Mouse (Mus musculus) adrenal gland, postnatal 36 days (tissue): ENCODE measurements around the gene Rbms1. TPM values are rescaled to one million over a fixed set of nuclear protein-coding genes. Genes with fewer than 3 reads are reported as not detected.
A peak's percentile ranks its signal among the peaks of the same experiment; 100 is the strongest.

Source experiments
- DNase-seq, 2 experiments: peaks; one replicate each; pipeline ENCODE4 v3.0.0; 2021; ENCODE audit warnings: mixed read lengths in 1 of 2
- total RNA-seq, 2 experiments: library from RNA; stranded (reverse); gene quantifications; 2 replicates each; pipeline ENCODE4 v1.2.3; 2021

The Rbms1 gene
- total RNA-seq, 2 experiments from 2014 or later, result 60.5 to 72.8 TPM

GRCm38 (mm10) chr2:60808822-60809221 is 154.2 kb downstream of the Rbms1 start:
- no peak for DNase-seq

DNA sequence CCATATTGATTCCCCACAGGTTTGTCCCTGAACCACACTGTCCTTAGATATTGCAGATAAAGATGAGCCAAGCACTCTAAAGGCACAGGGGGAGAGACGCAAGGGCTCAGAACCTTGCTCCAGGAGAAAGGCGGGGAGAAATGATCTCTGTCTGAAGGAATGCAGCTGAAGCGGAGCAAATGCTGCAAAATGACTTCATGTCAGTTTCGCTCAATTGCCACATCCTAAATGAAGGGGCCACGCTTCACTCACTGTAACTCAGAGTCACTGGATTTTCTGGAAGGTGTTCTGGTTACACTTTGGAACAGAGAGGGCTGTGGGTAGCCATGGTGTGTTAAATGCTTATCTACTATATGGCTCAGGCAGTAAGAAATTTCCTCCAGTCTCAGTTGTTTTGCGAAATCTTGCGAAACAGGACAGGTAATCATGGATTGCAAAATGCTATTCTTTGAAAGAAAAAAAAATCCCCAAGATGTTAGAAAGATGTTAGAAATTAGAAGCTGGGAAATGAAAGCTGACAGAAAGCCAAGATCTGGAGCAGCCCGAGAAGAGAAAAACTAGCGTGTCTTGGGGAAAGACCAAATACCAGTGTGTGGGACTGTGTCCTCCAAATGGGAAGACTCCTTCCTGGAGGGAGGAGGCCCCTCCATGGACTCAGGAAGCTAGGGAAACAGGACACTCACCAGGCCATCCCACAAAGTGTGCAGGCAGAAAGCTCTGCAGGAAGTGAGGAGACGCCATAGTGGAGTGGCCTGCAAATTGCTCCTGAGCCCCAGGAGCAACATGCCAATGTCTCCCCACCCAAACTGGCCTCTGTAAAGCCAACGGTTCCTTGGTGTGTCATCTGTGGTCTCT is 155.4 kb downstream of the Rbms1 start:
- DNase-seq, result peak; percentile 28 to 51

GRCm38 (mm10) chr2:60804763-60805162 is 158.2 kb downstream of the Rbms1 start:
- DNase-seq, result no peak

DNA sequence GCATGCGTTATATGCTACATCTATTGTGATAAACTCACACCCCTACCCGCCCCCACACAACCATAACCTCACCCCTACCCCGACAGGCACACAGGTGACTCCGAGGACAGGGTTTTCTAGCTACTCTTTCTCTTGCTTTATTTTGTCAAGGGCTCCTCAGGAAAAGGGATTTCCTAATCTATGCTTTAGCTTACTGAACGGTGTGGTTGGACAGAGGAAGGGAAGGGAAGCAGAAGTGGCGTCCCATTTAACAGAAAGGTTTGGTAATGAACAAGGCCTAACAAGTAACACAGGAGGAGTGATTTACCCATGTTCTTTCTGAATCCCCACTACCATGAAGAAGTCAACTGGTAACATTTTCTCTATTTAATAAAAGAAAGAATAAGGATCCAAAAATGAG is 159.6 kb downstream of the Rbms1 start:
- DNase-seq, result no peak

DNA sequence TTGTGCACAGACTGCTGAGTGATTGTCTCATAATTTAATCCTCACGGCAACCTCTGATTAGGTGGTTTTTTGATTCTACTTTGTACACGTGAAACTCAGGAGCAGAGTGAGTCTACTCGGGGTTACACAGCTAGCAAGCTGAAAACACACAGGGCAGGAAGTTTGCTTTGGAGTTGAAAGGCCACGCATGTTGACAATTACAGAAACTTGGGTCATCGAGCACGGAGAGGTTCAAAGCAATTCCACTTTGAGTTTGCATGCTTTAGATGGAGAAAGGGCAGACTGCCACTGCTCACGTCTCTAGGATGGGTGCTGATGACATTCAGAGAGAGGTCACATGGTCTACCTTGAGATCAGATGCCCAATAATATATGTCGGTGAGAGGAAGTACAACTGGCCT is 160.2 kb downstream of the Rbms1 start:
- DNase-seq, result no peak

- DNase-seq, result peak; percentile 59 to 66
Observed at GRCm38 (mm10) chr2:60802191-60802590, 160.8 kb downstream of the Rbms1 start.

GRCm38 (mm10) chr2:60801571-60802155 is 161.3 kb downstream of the Rbms1 start:
- no peak for DNase-seq

DNA sequence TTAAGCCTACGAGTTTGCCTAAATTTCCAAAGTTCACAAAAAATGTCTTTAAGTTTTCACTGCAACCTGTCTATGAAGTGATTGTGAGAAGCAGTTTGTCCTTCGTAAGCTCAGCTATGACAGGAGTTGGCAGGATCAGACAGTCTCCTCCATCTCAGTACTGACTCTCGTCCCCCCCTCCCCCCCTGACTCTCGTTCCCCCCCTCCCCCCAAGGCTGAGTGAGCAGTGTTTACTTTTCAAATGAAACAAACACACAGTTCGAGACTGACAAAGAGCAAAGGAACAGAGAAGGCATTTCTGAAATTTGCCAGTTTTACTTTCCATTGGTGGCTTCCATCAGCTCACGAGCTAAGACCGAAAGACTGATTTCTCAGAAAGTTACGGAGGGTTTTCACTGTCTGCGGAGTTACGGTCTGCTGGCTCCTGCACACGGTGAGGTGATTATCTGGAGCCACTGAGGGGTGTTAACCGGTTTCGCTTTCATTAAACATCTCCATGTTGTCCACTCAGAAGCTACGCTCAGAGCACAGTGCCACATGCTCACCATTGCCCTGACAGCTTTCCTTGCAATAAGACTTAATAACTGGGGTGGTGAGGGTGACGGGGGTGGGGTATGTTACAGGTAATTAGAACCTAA is 162.0 kb downstream of the Rbms1 start:
- no peak for DNase-seq

DNA sequence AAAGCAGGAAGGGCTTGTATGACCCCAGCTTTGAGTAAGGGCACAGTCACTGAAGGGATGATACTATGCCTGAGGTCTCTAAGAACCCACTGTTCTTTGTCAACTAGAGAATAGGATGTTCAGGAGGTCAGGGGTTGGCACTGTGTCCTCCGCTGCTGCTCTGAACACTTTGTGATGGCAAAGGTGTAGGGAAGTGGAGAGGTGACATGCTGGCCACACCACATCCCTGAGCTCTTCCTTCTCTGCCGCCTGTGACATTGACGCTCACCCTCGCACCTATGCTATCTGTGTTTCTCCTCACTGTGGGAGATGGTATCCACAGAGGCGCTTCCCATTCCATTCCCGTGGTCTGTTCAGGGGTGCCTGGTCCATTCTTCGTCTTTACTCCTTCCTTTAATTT is 163.2 kb downstream of the Rbms1 start:
- no peak for DNase-seq

DNA sequence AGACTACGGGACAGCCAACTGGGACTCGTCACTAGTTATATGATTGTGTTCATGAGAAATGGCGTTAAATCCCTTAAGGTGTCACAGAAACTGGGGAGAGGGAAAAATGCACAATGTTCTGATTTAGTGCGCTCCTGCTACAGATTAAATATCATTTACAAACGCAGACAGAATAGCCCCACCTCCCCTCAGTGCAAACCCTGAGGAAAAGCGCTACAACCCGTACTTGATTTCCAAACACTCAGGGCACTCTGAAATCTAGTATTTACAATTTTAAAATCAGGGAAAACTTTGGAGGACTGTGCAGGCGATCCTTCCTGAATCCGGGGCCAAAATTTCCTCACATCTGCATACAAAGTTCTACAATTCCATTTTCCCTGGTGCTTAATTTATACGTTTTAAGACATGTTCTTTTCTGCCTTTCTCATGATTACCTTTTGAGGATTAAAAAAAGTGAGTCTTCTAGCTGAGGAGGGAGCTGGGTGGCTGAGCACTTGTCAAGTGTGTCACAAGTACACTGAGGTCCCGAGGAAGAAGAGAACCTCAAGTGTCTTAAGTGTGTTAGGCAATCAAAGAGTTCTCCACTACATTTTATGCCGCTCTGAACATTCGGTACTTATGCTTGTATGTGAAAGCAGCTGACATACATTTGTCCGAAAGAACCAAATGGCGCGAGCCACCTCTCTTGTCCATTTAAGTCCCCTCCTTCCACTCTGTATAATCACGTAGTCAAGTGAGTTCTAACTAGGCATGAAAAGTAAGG is 164.0 kb downstream of the Rbms1 start:
- DNase-seq, result no peak

DNA sequence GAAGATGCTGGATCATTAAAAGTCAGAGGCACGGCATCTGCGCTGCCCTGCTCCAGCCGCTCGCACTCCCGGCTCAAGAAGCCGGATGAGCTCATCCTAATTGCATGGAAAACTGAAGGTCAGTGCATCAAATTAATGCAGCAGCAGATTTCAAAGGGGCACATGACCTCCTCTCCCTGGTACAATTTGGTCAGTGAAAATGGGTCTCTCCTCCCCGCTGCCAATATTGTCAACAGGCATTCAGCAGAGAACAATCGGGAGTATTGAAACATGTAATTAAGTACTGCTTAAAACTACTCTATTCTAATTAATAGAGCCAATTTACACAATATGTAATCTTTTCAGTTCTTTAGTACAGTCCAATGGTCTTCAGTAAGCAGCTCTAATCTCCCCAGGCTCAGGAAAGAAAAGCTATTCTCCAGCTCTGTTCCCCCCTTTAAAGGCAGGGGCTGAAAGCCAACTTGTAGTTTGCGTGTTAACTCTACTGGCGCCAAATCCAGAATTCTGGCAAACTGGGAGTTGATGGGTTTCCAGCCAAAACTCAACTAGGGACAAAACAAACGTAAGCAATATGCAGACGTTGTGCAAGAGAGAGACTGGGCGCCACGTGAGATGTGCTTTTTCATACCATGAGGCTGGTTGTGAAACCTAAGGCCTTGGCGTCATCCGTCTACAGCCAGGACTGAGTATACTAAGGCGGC is 165.9 kb downstream of the Rbms1 start:
- DNase-seq, result peak; percentile 44 to 60

DNA sequence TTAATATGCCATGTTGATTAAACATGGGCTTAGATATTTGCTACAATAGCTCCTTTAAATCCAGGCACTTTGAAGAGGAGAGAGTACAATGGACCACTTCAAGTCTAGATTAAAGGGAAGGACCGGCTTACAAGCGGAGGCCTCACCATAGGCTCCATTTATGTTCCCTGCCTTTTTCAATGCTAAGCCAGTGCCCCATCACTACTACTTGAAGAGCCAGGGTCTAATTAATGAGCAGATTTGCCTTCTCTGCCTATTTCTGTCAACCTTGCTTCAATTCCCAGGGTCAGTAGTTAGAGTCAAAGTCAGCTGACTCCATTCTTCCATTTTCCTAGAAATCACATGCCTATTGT is 166.4 kb downstream of the Rbms1 start:
- DNase-seq, result no peak

DNA sequence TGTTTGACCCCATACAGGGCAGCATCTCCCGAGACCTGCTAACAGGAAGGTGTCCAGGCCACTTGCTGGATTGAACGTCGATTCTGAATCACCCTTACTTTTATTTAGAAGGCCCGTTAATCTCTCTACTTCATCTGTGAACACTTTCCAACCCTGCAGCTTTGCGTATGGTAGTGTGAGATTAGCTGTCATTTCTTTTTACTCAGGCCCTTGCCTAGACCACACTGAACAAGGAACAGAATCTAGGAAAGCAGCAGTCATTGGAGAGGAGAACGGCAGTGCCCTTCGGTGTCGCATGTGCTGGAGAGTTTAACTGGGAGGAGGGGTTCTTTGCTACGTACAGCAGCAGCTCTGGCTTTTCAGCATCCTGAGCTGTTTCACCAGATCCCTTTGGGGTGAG is 167.1 kb downstream of the Rbms1 start:
- DNase-seq, result no peak

GRCm38 (mm10) chr2:60792506-60792905 is 170.5 kb downstream of the Rbms1 start:
- DNase-seq, result no peak

DNA sequence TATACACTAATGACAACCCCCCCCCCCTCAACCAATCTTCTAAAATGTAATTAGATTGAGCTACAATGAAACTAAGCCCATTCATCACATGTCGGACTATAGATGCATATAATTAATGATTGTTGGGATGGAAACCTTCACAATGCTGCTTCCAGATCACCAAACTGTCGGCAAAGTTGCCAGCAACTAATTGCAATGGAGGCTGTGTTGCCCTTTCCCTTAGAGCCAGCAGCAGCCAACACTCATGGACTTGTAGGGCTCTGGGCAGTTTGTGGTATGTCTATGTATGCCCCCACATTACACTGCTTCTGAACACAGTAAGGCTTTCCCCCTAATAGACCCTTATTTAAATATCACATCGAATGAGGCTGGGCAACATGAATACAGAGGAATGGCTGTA is 173.9 kb downstream of the Rbms1 start:
- DNase-seq, result no peak

DNA sequence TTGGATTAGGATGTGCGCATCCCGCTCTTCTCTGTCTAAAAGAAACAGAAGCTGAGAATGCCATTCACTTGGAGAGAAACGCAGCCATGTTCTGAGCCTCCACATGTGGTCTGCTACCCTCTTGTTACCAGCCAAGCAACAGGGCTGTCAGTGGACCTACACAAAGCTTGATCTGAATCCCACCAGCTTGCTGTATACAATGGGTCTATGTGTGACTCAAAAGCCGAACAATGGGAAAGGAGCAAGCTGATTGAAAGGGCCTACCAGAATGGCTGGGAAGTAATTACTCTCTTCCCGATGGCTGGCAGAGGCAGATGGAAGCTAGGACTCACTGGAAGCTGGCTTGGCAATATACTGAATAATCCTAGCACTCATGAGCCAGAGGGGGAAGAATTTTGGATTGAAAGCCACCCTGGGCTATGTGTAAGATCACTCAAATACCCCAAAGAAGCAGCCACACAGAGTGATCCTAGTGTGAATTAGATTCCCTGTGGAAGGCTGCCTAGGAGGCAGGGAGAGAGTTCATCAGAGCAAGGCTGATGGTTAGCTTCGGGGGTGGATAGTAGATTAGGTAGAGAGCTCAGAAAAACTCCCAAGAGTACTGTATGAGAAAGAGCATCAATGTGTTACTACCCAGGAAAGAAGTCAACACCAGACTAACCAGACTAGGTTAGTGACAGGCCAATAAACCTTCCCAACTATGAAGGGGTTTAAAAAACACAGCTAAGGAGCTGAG is 174.7 kb downstream of the Rbms1 start:
- no peak for DNase-seq

- no peak for DNase-seq
Observed at GRCm38 (mm10) chr2:60787088-60787487, 175.9 kb downstream of the Rbms1 start.

- DNase-seq, result no peak
Observed at GRCm38 (mm10) chr2:60786289-60786688, 176.7 kb downstream of the Rbms1 start.

- no peak for DNase-seq
Observed at GRCm38 (mm10) chr2:60774501-60774900, 188.5 kb downstream of the Rbms1 start.

DNA sequence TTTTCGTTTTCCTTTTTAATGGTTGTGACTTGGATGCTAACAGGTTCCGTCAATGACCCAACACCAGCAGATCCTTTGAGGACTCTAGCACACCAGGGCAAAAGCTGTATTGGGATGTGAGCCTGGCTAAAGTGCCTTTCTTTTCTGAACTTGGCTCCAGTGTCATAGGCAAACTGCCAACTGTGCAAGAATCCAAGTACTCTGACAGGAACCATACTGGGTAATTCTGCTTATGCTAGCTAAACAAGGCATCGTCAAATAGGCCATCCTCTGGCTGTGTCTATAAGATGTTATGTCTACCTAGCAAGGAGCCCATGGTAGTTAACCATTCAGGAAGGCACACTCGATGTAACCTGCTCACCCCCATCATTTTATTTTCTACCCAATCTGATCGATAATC is 189.4 kb downstream of the Rbms1 start:
- peak; percentile 27 to 61 for DNase-seq

GRCm38 (mm10) chr2:60766420-60766819 is 196.6 kb downstream of the Rbms1 start:
- DNase-seq, result no peak
